Mouse (Mus musculus) liver, embryonic 11.5 days (tissue): Measurements from ENCODE around the gene Cep164. TPM values are rescaled to one million over a fixed set of nuclear protein-coding genes. Genes with fewer than 3 reads are reported as not detected.
A peak's percentile ranks its signal among the peaks of the same experiment; 100 is the strongest.
"Not testable (repeated sequence)": the region's sequence is repeated elsewhere in the genome, so short reads cannot be mapped to it uniquely, and the experiment has no call there.

ENCODE experiments used
- ATAC-seq: fragments of 200-750 bp; cut with Nextera tagmentation; replicated peaks from 2 replicates; pipeline ENCODE4 v1.8.0; 2017; ENCODE audit warnings: moderate number of reproducible peaks, mild to moderate bottlenecking, moderate TSS enrichment, moderate library complexity; ENCODE audit not compliant: low FRiP score
- DNase-seq: peaks from one replicate; pipeline ENCODE4 v3.0.0-alpha.2; 2017; ENCODE audit warnings: low spot score
- H3K27ac ChIP-seq: fragments of 300-500 bp; sonication (generic); 2 replicates; pipeline ENCODE4 v1.5.1; 2014; ENCODE audit warnings: mild to moderate bottlenecking, low read depth, low read length, control low read depth
- H3K27me3 ChIP-seq: fragments of 300-500 bp; sonication (generic); replicated peaks from 2 replicates; pipeline ENCODE4 v1.6.1; 2014; ENCODE audit warnings: low read length, mixed read lengths; ENCODE audit not compliant: control insufficient read depth, insufficient read depth
- H3K36me3 ChIP-seq: fragments of 300-500 bp; sonication (generic); 2 replicates; pipeline ENCODE4 v1.6.1; 2014; ENCODE audit warnings: mild to moderate bottlenecking, low read length, moderate library complexity, mixed read lengths; ENCODE audit not compliant: control insufficient read depth, insufficient read depth
- H3K4me1 ChIP-seq: fragments of 300-500 bp; sonication (generic); replicated peaks from 2 replicates; pipeline ENCODE4 v1.6.1; 2014; ENCODE audit warnings: low read length, mixed read lengths; ENCODE audit not compliant: control insufficient read depth, insufficient read depth
- H3K4me2 ChIP-seq: fragments of 300-500 bp; sonication (generic); 2 replicates; pipeline ENCODE4 v1.6.1; 2014; ENCODE audit warnings: mild to moderate bottlenecking, control low read depth, moderate library complexity
- H3K4me3 ChIP-seq: fragments of 300-500 bp; sonication (generic); 2 replicates; pipeline ENCODE4 v1.5.1; 2014; ENCODE audit warnings: low read depth, low read length, control low read depth
- H3K9ac ChIP-seq: fragments of 300-500 bp; sonication (generic); 2 replicates; pipeline ENCODE4 v1.6.1; 2014; ENCODE audit warnings: low read depth, low read length, control low read depth
- H3K9me3 ChIP-seq: fragments of 300-500 bp; sonication (generic); 2 replicates; pipeline ENCODE4 v1.6.1; 2016; ENCODE audit warnings: low read length, inconsistent platforms, mixed read lengths; ENCODE audit not compliant: control insufficient read depth
- WGBS: fragments of 180-500 bp; shearing (Covaris S2); extraction: QIAGEN DNeasy Blood & Tissue Kit; methylation state at CpG from one replicate; pipeline ENCODE4 v1.1.7; 2014; 5-methylcytosine and 5-hydroxymethylcytosine counted together
- polyA plus RNA-seq: library from polyadenylated mRNA; unstranded; fragments of >200 nt; fragmentation: Nextera tagmentation; extraction: Ambion mirVana; gene quantifications from 2 replicates; pipeline ENCODE4 v1.2.1, GENCODE M21; 2014

Cep164 gene
- polyA plus RNA-seq, 1 experiment from 2014 or later = 12.9 TPM

DNA sequence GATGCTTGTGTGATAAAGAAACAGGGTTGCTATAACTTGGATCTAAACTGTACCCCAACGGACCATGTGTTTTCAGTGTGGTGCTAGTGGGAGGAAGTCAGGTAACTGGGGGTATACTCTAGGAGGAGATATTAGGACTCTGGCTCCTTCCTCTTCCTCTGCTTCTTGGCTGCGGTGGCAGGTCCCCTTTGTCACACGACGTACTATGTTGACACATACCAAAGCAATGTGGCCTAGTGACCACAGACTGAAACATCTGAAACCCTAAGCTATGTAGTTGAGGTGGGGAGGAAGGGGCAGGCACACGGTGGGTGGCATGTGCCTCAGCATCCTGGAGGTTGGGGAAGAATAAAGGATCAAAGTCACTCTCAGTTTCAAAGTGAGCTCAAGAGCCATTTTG is 22.8 kb upstream of the Cep164 start:
- no peak for DNase-seq
- peaks cover 11% of the 10 kb centered on the region; the same call in 1 of the 2 replicates for H3K4me1 ChIP-seq
- no peak overlapping the region for H3K9ac ChIP-seq
- H3K4me2 ChIP-seq = peak overlapping the region; percentile 42
- peak overlapping the region; percentile 67 for H3K27ac ChIP-seq
- no peaks in the 10 kb centered on the region for H3K27me3 ChIP-seq
- 48% methylated on average over 5 of the region's 5 CpGs for WGBS
- H3K9me3 ChIP-seq = no peaks in the 10 kb centered on the region
- no peak for ATAC-seq
- no peaks in the 10 kb centered on the region for H3K36me3 ChIP-seq
- no peak overlapping the region for H3K4me3 ChIP-seq

DNA sequence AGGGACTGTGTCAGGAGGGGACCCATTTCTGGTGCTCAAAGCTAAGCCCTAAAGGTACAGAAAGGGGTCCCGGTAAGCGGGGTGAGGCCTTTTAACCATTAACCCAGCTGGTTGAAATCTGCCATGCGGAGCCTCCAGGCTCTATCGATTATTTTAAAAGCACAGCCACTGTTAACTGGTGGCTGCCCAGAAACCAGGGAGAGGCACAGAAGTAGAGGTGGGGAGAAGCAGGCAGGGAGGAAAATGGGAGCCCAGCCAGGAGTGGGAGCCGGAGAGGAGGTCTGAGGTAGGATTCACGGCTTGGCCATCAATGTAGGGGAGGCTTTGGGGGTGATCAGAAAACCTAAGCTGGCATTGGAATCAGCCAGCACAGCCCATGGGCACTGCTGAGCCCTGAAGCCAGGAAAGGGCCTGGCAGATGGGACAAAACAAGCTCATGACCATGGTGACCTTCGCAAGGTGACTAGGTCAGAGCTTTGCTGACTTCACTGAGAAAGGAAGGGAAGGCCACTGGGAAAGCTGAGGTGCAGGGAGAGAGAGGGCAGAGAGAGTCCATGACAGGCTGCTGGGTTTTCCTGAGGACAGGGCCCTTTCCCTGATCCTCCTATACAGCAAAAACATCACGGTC is 22.2 kb upstream of the Cep164 start:
- H3K36me3 ChIP-seq = no peaks in the 10 kb centered on the region
- peak overlapping the region; percentile 42 for H3K4me2 ChIP-seq
- 0 out of 2 replicates have a peak overlapping the region, but pooled peaks have one; percentile 7 for H3K4me3 ChIP-seq
- ATAC-seq (no peak; the same call in 1 of the 2 replicates), DNase-seq (no peak)
- peaks cover 11% of the 10 kb centered on the region; the same call in 1 of the 2 replicates for H3K4me1 ChIP-seq
- 74% methylated on average over 8 of the region's 8 CpGs for WGBS
- no peaks in the 10 kb centered on the region for H3K27me3 ChIP-seq
- peak overlapping the region; percentile 30; the same call in 1 of the 2 replicates for H3K9ac ChIP-seq
- peak overlapping the region; percentile 67 for H3K27ac ChIP-seq
- no peaks in the 10 kb centered on the region for H3K9me3 ChIP-seq

DNA sequence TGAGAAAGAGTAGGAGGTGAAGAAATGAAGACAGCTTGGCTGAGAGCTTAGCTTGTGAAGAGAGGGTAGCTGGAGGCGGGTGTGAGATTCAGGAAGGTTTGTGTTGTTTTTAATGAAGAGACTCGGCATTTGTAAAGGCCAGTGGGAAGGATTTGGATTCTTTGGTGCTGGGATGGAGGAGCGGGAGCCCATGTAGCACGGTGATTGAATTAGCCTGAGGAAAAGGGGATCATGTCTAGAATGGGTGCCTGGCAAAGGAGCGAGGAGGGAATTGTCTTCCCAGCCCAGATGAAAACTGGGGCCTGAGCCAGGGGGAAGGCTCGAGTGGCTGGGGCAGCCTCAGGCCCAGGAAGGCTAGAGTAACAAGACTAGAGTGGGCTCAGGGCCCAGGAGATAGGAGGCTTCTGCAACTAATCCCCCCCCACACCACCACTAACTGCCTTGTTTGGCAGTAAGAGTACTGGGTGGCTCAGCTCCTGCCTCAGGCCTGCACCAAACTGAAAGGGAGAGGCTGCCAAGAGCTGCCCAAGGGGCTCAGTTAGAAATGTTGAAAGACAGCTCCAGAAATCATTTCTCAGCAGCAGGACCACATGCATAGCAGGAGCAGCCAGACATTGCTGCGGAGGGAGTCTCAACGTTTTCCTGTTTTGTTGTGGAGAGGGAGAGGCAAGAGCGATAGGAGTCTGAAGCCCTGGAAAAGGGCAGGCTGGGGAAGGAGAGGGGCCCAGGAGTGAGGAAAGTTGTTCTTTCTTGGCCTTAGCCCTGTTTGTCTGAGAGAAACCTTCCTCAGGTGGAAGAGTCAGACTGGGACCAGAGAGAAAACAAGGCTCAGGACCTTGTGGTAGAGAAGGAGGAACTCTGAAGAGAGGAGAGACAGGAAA is 21.3 kb upstream of the Cep164 start:
- H3K4me3 ChIP-seq = no peak overlapping the region
- peaks cover 11% of the 10 kb centered on the region; the same call in 1 of the 2 replicates for H3K4me1 ChIP-seq
- ATAC-seq (no peak), DNase-seq (no peak)
- H3K27me3 ChIP-seq = no peaks in the 10 kb centered on the region
- no peaks in the 10 kb centered on the region for H3K36me3 ChIP-seq
- H3K4me2 ChIP-seq = 0 out of 2 replicates have a peak overlapping the region, but pooled peaks have one; percentile 42
- no peak overlapping the region for H3K9ac ChIP-seq
- no peaks in the 10 kb centered on the region for H3K9me3 ChIP-seq
- H3K27ac ChIP-seq = peak overlapping the region; percentile 67
- 70% methylated on average over 9 of the region's 9 CpGs for WGBS

DNA sequence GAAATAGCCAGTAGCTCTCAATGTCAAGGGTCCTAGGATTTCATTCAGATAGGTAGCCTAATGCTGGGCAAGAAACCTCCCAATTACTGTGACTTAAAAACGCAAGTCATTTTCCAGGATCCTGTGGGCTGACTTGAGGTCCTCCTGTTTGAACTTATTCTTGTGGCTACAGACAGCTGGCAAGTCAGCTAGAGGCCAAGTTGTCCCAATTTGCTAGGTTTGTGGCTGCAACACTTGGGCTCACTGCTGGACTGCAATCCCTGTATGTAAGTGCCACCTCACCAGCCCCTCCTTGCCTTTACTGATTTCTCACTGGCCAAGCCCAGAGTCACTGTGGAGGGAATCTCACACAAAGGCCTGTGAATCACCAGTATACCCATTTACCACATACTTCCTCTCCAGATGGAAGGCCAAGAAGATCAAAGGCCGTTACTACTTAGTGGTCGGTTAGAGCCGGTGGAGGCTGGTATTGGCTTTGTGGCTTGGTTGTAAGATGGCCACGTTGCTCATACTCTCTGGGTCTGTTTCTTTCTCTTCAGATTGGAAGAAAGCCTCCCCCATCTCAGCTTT is 18.5 kb upstream of the Cep164 start:
- Histone ChIP-seq H3K27me3 (no peaks in the 10 kb centered on the region), H3K4me1 (peaks cover 9% of the 10 kb centered on the region; the same call in 1 of the 2 replicates), H3K4me3 (no peak overlapping the region), H3K27ac (no peak overlapping the region), H3K9ac (no peak overlapping the region), H3K4me2 (no peak overlapping the region), H3K9me3 (no peaks in the 10 kb centered on the region), H3K36me3 (no peaks in the 10 kb centered on the region)
- WGBS = 55% methylated on average over 5 of the region's 5 CpGs
- no peak for DNase-seq
- ATAC-seq = no peak

DNA sequence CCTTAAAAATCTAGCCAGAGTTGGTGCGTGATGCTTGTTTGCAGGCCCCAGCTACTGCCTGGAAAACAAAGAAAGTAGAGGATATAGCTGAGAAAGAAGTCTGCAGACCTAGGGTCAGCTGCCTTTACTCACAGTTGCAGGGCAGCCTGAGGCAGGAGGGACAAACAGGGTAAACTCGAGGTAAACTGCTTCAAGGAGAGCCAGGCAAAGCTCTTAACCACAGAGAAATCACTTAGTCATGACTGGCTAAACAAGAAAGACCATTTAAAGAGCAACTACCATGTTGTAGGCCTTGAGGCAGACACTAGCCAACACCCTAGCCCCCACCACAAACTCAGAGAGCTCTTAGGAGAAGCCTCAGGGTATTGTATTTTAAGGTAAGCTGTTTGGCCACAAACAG is 17.7 kb upstream of the Cep164 start:
- not testable (repeated sequence) for H3K4me3 ChIP-seq, H3K4me2 ChIP-seq, H3K27ac ChIP-seq, H3K9me3 ChIP-seq, DNase-seq, H3K36me3 ChIP-seq, H3K9ac ChIP-seq, H3K27me3 ChIP-seq, H3K4me1 ChIP-seq, ATAC-seq
- 45% methylated on average over 2 of the region's 2 CpGs for WGBS

DNA sequence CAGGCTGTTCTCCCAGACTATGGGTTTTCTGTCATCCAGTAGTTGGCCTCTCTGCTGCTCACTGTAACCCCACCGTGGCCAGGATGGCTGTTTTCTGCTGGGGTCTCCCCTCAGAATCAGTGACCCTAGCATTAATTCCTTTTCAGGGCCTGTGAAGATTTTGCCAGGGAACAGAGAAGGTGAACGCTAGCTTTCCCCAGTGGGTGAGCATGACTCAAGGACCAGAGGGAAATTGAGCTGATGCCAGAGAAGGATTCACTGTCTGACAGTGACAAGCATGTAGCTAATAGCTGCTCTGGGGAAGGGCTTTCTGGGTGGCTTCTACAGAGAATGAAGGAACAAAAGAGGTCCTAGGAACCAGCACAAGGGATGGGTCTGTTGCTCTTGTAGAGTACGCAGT is 17.1 kb upstream of the Cep164 start:
- Histone ChIP-seq H3K9me3 (no peaks in the 10 kb centered on the region), H3K4me3 (no peak overlapping the region), H3K4me2 (no peak overlapping the region), H3K4me1 (peaks cover 12% of the 10 kb centered on the region), H3K27ac (no peak overlapping the region), H3K36me3 (no peaks in the 10 kb centered on the region), H3K9ac (no peak overlapping the region), H3K27me3 (no peaks in the 10 kb centered on the region)
- 86% methylated on average over 3 of the region's 3 CpGs for WGBS
- ATAC-seq = no peak
- DNase-seq = no peak

DNA sequence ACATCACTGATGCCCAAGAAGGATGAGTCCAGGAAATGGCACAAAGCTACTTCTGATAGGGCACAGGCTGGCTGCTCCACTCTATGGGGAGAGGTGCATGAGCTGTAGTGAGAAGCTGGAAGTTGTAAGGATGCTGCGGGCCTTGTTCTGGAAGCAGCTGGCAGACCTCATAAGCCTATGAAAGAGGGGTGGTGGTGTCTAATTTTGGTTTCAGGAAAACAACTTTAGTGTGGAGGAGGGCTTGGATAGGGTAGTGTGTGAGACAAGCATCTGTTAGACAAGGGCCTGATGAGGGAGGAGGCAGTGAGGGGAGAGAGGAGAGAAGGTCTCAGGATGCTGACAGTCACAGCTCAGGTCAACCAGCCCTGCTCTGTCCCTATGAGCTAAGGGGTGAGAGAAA is 15.3 kb upstream of the Cep164 start:
- ATAC-seq = no peak
- Histone ChIP-seq H3K36me3 (no peaks in the 10 kb centered on the region), H3K9ac (no peak overlapping the region), H3K4me2 (no peak overlapping the region), H3K4me3 (no peak overlapping the region), H3K27ac (no peak overlapping the region), H3K27me3 (0 out of 2 replicates have a peak, but pooled peaks cover 2% of the 10 kb centered on the region), H3K4me1 (peaks cover 21% of the 10 kb centered on the region), H3K9me3 (no peaks in the 10 kb centered on the region)
- no peak for DNase-seq
- 97% methylated on average over 1 of the region's 1 CpGs for WGBS

DNA sequence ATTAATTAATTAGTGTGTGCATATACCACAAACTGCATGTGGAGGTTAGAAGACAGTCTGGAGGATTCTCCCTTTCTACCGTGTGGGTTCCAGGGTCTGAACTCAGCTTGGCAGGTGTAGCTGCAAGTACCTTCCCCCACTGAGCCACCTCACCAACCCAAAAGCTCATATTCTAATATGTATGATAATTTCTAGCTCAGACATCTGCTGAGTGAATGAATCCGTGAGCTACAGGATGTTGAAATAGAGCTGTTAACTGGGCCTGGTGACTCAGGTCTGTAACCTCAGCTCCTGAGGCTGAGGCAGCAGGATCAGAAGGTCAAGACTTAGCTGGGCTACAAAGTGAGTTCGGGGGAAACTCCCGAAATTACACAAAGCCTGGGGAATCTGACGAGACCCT is 14.5 kb upstream of the Cep164 start:
- Histone ChIP-seq H3K4me1 (peaks cover 21% of the 10 kb centered on the region), H3K4me3 (no peak overlapping the region), H3K27me3 (0 out of 2 replicates have a peak, but pooled peaks cover 6% of the 10 kb centered on the region), H3K36me3 (no peaks in the 10 kb centered on the region), H3K4me2 (no peak overlapping the region), H3K27ac (no peak overlapping the region), H3K9ac (no peak overlapping the region), H3K9me3 (no peaks in the 10 kb centered on the region)
- 77% methylated on average over 5 of the region's 5 CpGs for WGBS
- ATAC-seq (no peak), DNase-seq (no peak)
